Mouse (Mus musculus): Measurements from ENCODE around the gene Inpp5b. TPM values are rescaled to one million over a fixed set of nuclear protein-coding genes. Genes with fewer than 3 reads are reported as not detected.

The Inpp5b gene
- total RNA-seq, 2 experiments from 2014 or later: 35.8 to 49.7 TPM

- intact Hi-C loops (cut with DNase I): no loop called here
- DNase-seq (ENCODE audit: low spot score in 2 of 2): no peak
Observed at GRCm38 (mm10) chr4:124759305-124759811, 17.7 kb downstream of the Inpp5b start.

GRCm38 (mm10) chr4:124761201-124761600, 19.6 kb downstream of the Inpp5b start:
- DNase-seq (ENCODE audit: low spot score in 2 of 2): no peak
- intact Hi-C loops (cut with DNase I): no loop called here

GRCm38 (mm10) chr4:124762858-124763452, 21.3 kb downstream of the Inpp5b start:
- intact Hi-C loops (cut with DNase I): no loop called here
- no peak for DNase-seq (ENCODE audit: low spot score in 2 of 2)

GRCm38 (mm10) chr4:124765802-124766565, 24.3 kb downstream of the Inpp5b start:
- intact Hi-C loops (cut with DNase I): no loop called here
- peak; percentile 23 to 34 for DNase-seq (ENCODE audit: low spot score in 2 of 2)

- intact Hi-C loops (cut with DNase I): no loop called here
- peak in 1 of 2 experiments; percentile 15 for DNase-seq (ENCODE audit: low spot score in 2 of 2)
Observed at GRCm38 (mm10) chr4:124766566-124766940, 24.9 kb downstream of the Inpp5b start.

- intact Hi-C loops (cut with DNase I): no loop called here
- DNase-seq (ENCODE audit: low spot score in 2 of 2): peak in 1 of 2 experiments; percentile 25
Observed at GRCm38 (mm10) chr4:124768963-124769591, 27.4 kb downstream of the Inpp5b start.

GRCm38 (mm10) chr4:124770624-124771023, 29.0 kb downstream of the Inpp5b start:
- intact Hi-C loops (cut with DNase I): no loop called here
- DNase-seq (ENCODE audit: low spot score in 2 of 2): peak; percentile 32 to 34

- intact Hi-C loops (cut with DNase I): no loop called here
- no peak for DNase-seq (ENCODE audit: low spot score in 2 of 2)
Observed at GRCm38 (mm10) chr4:124772125-124772524, 30.5 kb downstream of the Inpp5b start.

- intact Hi-C loops (cut with DNase I): no loop called here
- no peak for DNase-seq (ENCODE audit: low spot score in 2 of 2)
Observed at GRCm38 (mm10) chr4:124773449-124773848, 31.8 kb downstream of the Inpp5b start.

- DNase-seq (ENCODE audit: low spot score in 2 of 2): no peak
- intact Hi-C loops (cut with DNase I): no loop called here
Observed at GRCm38 (mm10) chr4:124773995-124774394, 32.3 kb downstream of the Inpp5b start.

- no peak for DNase-seq (ENCODE audit: low spot score in 2 of 2)
- intact Hi-C loops (cut with DNase I): no loop called here
Observed at GRCm38 (mm10) chr4:124774429-124774828, 32.8 kb downstream of the Inpp5b start.

GRCm38 (mm10) chr4:124781361-124781760, 39.7 kb downstream of the Inpp5b start:
- no peak for DNase-seq (ENCODE audit: low spot score in 2 of 2)
- intact Hi-C loops (cut with DNase I): no loop called here

- DNase-seq (ENCODE audit: low spot score in 2 of 2): no peak
- intact Hi-C loops (cut with DNase I): no loop called here
Observed at GRCm38 (mm10) chr4:124782395-124782794, 40.7 kb downstream of the Inpp5b start.

- intact Hi-C loops (cut with DNase I): no loop called here
- DNase-seq (ENCODE audit: low spot score in 2 of 2): no peak
Observed at GRCm38 (mm10) chr4:124783937-124784336, 42.3 kb downstream of the Inpp5b start.

- DNase-seq (ENCODE audit: low spot score in 2 of 2): no peak
- intact Hi-C loops (cut with DNase I): no loop called here
Observed at GRCm38 (mm10) chr4:124790013-124790412, 48.4 kb downstream of the Inpp5b start.

GRCm38 (mm10) chr4:124792114-124792513, 50.5 kb downstream of the Inpp5b start:
- intact Hi-C loops (cut with DNase I): no loop called here
- no peak for DNase-seq (ENCODE audit: low spot score in 2 of 2)

GRCm38 (mm10) chr4:124796141-124796540, 54.5 kb downstream of the Inpp5b start:
- intact Hi-C loops (cut with DNase I): no loop called here
- DNase-seq (ENCODE audit: low spot score in 2 of 2): no peak

- no peak for DNase-seq (ENCODE audit: low spot score in 2 of 2)
- intact Hi-C loops (cut with DNase I): no loop called here
Observed at GRCm38 (mm10) chr4:124796913-124797312, 55.3 kb downstream of the Inpp5b start.

GRCm38 (mm10) chr4:124801552-124802308, 60.1 kb downstream of the Inpp5b start, which contains the start of gene Mtf1:
Gene Mtf1, plus strand, starts transcription at chr4:124802104.
- peak; percentile 83 to 87 for DNase-seq (ENCODE audit: low spot score in 2 of 2)
- intact Hi-C loops (cut with DNase I): loop anchor here (1.0 to 10.0 kb wide), 2 partner anchors 49 to 263 kb away; partner anchors contain the start of genes Dnali1, Snip1 and Yrdc
